Mouse (Mus musculus) midbrain, postnatal 0 days (tissue): ENCODE measurements around the gene Htra1. TPM values are rescaled to one million over a fixed set of nuclear protein-coding genes. Genes with fewer than 3 reads are reported as not detected.

Experiments used
- ATAC-seq: fragments of 200-750 bp; cut with Nextera tagmentation; 2 replicates; pipeline ENCODE4 v1.8.0; 2017; ENCODE audit warnings: moderate number of reproducible peaks, mild to moderate bottlenecking, moderate TSS enrichment, moderate library complexity; ENCODE audit not compliant: low FRiP score
- DNase-seq: peaks from one replicate; pipeline ENCODE4 v3.0.0-alpha.2; 2015; ENCODE audit warnings: low spot score
- H3K27ac ChIP-seq: fragments of 300-500 bp; sonication (generic); 2 replicates; pipeline ENCODE4 v1.5.1; 2014; ENCODE audit warnings: low read depth, mild to moderate bottlenecking, low read length, mixed read lengths
- H3K27me3 ChIP-seq: fragments of 300-500 bp; sonication (generic); 2 replicates; pipeline ENCODE4 v1.6.1; 2014; ENCODE audit warnings: low read length, control low read depth, mixed read lengths; ENCODE audit not compliant: insufficient read depth
- H3K36me3 ChIP-seq: fragments of 300-500 bp; sonication (generic); 2 replicates; pipeline ENCODE4 v1.6.1; 2014; ENCODE audit warnings: low read length, control low read depth, mixed read lengths; ENCODE audit not compliant: insufficient read depth
- H3K4me1 ChIP-seq: fragments of 300-500 bp; sonication (generic); 2 replicates; pipeline ENCODE4 v1.6.1; 2014; ENCODE audit warnings: mild to moderate bottlenecking, control low read depth, antibody characterized with exemption, low read length, mixed read lengths; ENCODE audit not compliant: insufficient read depth
- H3K4me2 ChIP-seq: fragments of 300-500 bp; sonication (generic); 2 replicates; pipeline ENCODE4 v1.6.1; 2014; ENCODE audit warnings: low read depth, mild to moderate bottlenecking, low read length, mixed read lengths; ENCODE audit not compliant: poor library complexity, severe bottlenecking
- H3K4me3 ChIP-seq: fragments of 300-500 bp; sonication (generic); 2 replicates; pipeline ENCODE4 v1.5.1; 2014; ENCODE audit warnings: low read depth, mild to moderate bottlenecking, low read length, moderate library complexity
- H3K9ac ChIP-seq: fragments of 300-500 bp; sonication (generic); replicated peaks from 2 replicates; pipeline ENCODE4 v1.6.1; 2014; ENCODE audit warnings: mild to moderate bottlenecking, low read length, moderate library complexity, mixed read lengths; ENCODE audit not compliant: poor library complexity, severe bottlenecking
- H3K9me3 ChIP-seq: fragments of 300-500 bp; sonication (generic); 2 replicates; pipeline ENCODE4 v1.6.1; 2016; ENCODE audit warnings: low read length, control low read depth
- CTCF ChIP-seq: IDR thresholded peaks from 2 replicates; pipeline ENCODE4 v1.5.1; 2016; ENCODE audit warnings: antibody characterized with exemption, mild to moderate bottlenecking
- WGBS: fragments of 180-500 bp; shearing (Covaris S2); extraction: QIAGEN DNeasy Blood & Tissue Kit; methylation state at CpG from one replicate; pipeline ENCODE4 v1.1.7; 2014; 5-methylcytosine and 5-hydroxymethylcytosine counted together
- polyA plus RNA-seq: library from polyadenylated mRNA; unstranded; fragments of >200 nt; fragmentation: Nextera tagmentation; extraction: Ambion mirVana; gene quantifications from 2 replicates; pipeline ENCODE4 v1.2.1, GENCODE M21; 2015
- total RNA-seq: library from RNA; depleted of rRNA; stranded (reverse); fragments of >200 nt; gene quantifications from 2 replicates; pipeline ENCODE4 v1.2.3, GENCODE M21; 2014; rRNA removed

Gene Htra1
- 23.5 and 31.8 TPM in 2 replicates for total RNA-seq
- 32.9 and 33.3 TPM in 2 replicates for polyA plus RNA-seq

DNA sequence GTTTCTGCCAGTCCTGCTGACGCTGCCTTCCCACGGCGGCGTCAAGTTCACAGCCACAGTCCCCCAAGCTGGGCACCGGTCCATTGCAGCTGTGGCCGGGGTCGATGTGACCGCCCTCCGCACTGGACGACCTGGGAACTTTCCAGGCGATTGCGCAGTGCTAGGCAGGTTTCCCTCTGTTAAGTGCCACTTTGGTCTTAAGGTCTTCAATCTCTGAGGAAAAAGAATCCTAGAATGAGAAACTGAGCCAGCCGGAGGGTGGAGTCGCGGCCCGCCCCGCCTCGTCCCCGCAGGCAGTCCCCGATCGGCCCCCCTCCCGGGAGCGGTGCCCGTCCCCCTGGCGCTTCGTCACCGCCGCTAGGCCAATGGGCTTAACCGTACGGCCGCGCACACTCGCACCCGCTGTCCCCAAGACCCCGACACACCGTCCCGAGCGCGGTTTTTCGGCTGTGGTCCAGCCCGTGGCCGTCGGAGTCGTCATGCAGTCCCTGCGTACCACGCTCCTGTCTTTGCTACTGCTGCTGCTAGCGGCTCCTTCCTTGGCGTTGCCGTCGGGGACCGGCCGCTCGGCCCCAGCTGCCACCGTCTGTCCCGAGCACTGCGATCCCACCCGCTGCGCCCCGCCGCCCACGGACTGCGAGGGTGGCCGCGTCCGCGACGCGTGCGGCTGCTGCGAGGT lies at the start of gene Htra1:
TSS of gene Htra1 (plus strand) at position 319 of the 679 bp plus-strand sequence.
- Histone ChIP-seq H3K4me2 (peak within 1 kb of the TSS; percentile 61), H3K4me3 (peak within 1 kb of the TSS; percentile 42), H3K9me3 (no peaks in the 10 kb centered on the region), H3K4me1 (peaks cover 3% of the 10 kb centered on the region; the same call in 1 of the 2 replicates), H3K27me3 (peaks cover 55% of the 10 kb centered on the region), H3K9ac (no peak within 1 kb of the TSS; the same call in 1 of the 2 replicates), H3K27ac (no peak within 1 kb of the TSS), H3K36me3 (no peaks in the 10 kb centered on the region)
- DNase-seq (peak; percentile 59), ATAC-seq (peak; percentile 68)
- TF ChIP-seq CTCF = no peak
- WGBS = under 1% methylated on average over 70 of the region's 70 CpGs

DNA sequence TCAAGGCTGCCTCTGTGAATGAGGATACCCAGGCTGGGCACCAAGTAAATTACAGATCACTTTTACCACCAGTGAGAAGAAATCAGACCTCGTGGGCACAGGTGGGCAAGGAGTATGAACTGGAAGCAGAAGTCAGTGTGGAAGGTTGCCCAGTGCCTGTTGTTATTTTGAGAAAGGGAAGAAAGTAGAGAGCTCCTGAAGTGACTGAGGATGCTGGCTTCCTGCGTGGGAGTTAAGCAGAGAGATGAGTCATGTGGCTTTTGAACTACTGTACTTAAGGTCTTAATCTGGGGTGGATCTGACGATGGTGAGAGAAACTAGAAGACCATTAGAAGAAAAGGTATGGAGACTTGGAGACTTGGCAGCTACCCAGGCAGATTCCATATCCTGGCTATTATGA lies 49.7 kb upstream of the Htra1 start:
- WGBS = 85% methylated on average over 3 of the region's 3 CpGs
- ATAC-seq = no peak

GRCm38 (mm10) chr7:130887946-130888345 lies 48.0 kb upstream of the Htra1 start:
- no peak overlapping the region for H3K9ac ChIP-seq
- no peak for TF ChIP-seq CTCF
- 0 out of 2 replicates have a peak overlapping the region, but pooled peaks have one; percentile 18 for H3K27ac ChIP-seq
- H3K9me3 ChIP-seq = no peaks in the 10 kb centered on the region
- 3% methylated on average over 3 of the region's 3 CpGs for WGBS
- H3K4me3 ChIP-seq = no peak overlapping the region
- H3K27me3 ChIP-seq = no peaks in the 10 kb centered on the region
- H3K4me2 ChIP-seq = no peak overlapping the region
- no peak for DNase-seq
- no peak for ATAC-seq
- H3K36me3 ChIP-seq = peaks cover 21% of the 10 kb centered on the region
- H3K4me1 ChIP-seq = no peaks in the 10 kb centered on the region

More for the DNA sequence above, 49.7 kb upstream of the Htra1 start:
- Histone ChIP-seq H3K4me3 (no peak overlapping the region), H3K4me1 (no peaks in the 10 kb centered on the region), H3K9me3 (no peaks in the 10 kb centered on the region), H3K4me2 (no peak overlapping the region), H3K27ac (no peak overlapping the region), H3K9ac (no peak overlapping the region), H3K36me3 (peaks cover 16% of the 10 kb centered on the region; the same call in 1 of the 2 replicates), H3K27me3 (no peaks in the 10 kb centered on the region)
- no peak for DNase-seq
- TF ChIP-seq CTCF = no peak

GRCm38 (mm10) chr7:130890871-130891270 lies 45.0 kb upstream of the Htra1 start:
- Histone ChIP-seq H3K36me3 (peaks cover 21% of the 10 kb centered on the region), H3K9me3 (no peaks in the 10 kb centered on the region), H3K4me1 (no peaks in the 10 kb centered on the region), H3K9ac (no peak overlapping the region), H3K27ac (no peak overlapping the region), H3K4me3 (no peak overlapping the region), H3K27me3 (no peaks in the 10 kb centered on the region), H3K4me2 (no peak overlapping the region)
- 56% methylated on average over 2 of the region's 2 CpGs for WGBS
- no peak for TF ChIP-seq CTCF
- no peak for DNase-seq
- ATAC-seq = no peak

DNA sequence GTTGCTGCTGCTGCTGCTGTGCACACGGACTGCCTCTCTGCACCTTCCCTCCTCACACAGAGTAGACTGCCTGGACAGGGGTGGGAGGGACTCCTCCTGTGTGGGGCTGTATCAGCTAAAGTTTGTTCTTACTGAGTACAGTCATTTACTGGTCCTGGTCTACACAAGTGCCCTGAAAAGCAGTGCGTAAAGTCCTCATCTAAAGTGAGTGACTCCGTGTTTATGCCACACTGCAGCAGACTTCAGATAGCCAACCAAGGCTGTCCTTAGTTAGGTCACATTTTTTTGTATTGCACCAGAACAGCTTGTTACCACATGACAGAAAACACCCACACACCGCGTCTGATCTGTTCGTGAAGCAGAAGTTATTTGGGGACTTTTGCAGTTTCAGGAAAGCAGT lies 42.9 kb upstream of the Htra1 start:
- Histone ChIP-seq H3K9ac (no peak overlapping the region), H3K4me1 (no peaks in the 10 kb centered on the region), H3K27ac (no peak overlapping the region), H3K9me3 (no peaks in the 10 kb centered on the region), H3K27me3 (no peaks in the 10 kb centered on the region), H3K36me3 (peaks cover 20% of the 10 kb centered on the region), H3K4me3 (no peak overlapping the region), H3K4me2 (no peak overlapping the region)
- 86% methylated on average over 6 of the region's 6 CpGs for WGBS
- TF ChIP-seq CTCF = no peak
- ATAC-seq (no peak), DNase-seq (no peak)

DNA sequence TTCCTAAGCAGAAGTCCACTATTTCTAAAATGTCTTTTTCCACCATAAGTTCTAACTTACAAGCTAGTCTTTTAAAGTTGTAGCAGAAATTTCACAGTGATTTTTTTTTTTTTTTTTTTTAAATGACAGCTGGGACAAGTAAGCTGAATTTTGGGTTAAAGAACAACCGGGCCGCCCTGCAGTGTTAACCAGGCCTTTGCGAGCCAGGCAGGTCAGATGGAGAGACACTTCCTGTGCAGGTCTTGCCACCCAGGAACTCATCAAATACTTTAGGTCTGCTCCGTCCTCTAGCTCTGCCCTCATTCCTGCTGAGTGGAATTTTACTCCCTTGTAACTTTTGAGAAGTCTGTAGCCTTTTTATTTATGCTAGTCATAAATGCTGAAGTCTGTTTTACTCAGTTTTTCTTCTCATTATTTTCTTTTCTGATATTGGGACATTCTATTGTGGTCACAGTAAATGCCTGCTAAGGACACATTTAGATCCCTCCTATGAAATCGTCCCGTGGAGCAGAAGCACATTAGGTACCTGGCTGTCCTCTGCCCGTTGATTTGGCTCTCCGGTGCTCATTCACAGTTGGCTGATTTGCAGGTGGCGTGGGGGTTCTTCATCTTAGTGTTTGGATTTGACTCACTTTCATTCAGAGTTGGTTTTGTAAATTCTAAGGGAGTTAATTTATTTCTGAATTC lies 40.8 kb upstream of the Htra1 start:
- Histone ChIP-seq H3K36me3 (peaks cover 20% of the 10 kb centered on the region), H3K9ac (no peak overlapping the region), H3K4me1 (no peaks in the 10 kb centered on the region), H3K4me2 (no peak overlapping the region), H3K27me3 (no peaks in the 10 kb centered on the region), H3K27ac (no peak overlapping the region), H3K9me3 (no peaks in the 10 kb centered on the region), H3K4me3 (no peak overlapping the region)
- 66% methylated on average over 9 of the region's 9 CpGs for WGBS
- ATAC-seq (no peak), DNase-seq (no peak)
- no peak for TF ChIP-seq CTCF
